Mouse (Mus musculus): ENCODE data around the gene S100a14. TPM values are rescaled to one million over a fixed set of nuclear protein-coding genes. Genes with fewer than 3 reads are reported as not detected.
A peak's percentile ranks its signal among the peaks of the same experiment; 100 is the strongest.

The S100a14 gene
- polyA plus RNA-seq, 1 experiment = 32.5 TPM

DNA sequence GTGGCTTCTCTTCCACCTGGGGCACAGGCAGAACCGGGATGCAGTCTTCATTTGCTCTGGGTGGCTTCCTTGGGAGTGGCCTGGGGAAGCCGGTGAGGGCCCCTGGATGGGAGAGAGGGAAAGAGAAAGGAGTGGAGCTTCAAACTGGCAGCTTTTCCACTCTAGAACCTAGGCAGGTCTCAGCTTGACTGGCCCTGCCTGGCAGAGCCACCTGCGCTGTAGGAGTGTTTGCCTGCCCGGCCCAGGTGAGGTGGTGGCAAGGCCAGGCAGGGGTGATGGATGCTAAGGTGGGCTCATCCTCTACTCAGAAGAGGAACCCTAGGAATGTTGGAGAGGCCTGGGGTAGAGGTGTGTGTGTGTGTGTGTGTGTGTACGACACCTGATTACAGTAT, 11.2 kb downstream of the S100a14 start:
- no peak for DNase-seq
- peaks cover 11% of the 10 kb centered on the region for H3K4me1 ChIP-seq (ENCODE audit: control insufficient read depth, insufficient read depth, low read length)
- WGBS = 67% methylated on average over 5 of the region's 5 CpGs
- TF ChIP-seq CTCF (IDR thresholded peaks at IDR 0.05; ENCODE audit: insufficient read depth, low read length) (no peak), POLR2A (IDR thresholded peaks at IDR 0.05; ENCODE audit: borderline replicate concordance, extremely low read depth, low read depth, low read length) (no peak)
- H3K4me3 ChIP-seq (replicated peaks; ENCODE audit: extremely low read depth, low read depth, low read length) = peak overlapping the region; percentile 70

DNA sequence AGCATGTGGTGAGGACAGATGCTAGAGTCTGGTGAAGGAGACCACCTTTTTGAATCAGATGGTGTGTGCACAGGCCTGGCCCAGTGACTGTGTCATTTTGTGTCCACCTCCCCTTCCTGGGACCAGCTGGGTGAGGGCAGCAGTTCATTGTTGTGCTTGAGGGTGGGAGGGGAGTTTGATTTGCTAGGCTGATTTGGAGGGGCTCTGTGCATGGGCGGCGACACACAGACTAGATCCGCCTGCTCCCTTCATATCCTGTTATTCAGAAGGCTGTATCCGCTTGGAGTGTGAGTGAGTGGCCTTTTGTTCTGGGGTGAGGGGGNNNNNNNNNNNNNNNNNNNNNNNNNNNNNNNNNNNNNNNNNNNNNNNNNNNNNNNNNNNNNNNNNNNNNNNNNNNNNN, 14.2 kb downstream of the S100a14 start:
- no peak for TF ChIP-seq CTCF (IDR thresholded peaks at IDR 0.05; ENCODE audit: insufficient read depth, low read length)
- TF ChIP-seq POLR2A (IDR thresholded peaks at IDR 0.05; ENCODE audit: borderline replicate concordance, extremely low read depth, low read depth, low read length) = peak; percentile 95
- DNase-seq = peak; percentile 30
- peaks cover 11% of the 10 kb centered on the region for H3K4me1 ChIP-seq (ENCODE audit: control insufficient read depth, insufficient read depth, low read length)
- H3K4me3 ChIP-seq (replicated peaks; ENCODE audit: extremely low read depth, low read depth, low read length) = peak overlapping the region; percentile 71
- 42% methylated on average over 4 of the region's 4 CpGs for WGBS

DNA sequence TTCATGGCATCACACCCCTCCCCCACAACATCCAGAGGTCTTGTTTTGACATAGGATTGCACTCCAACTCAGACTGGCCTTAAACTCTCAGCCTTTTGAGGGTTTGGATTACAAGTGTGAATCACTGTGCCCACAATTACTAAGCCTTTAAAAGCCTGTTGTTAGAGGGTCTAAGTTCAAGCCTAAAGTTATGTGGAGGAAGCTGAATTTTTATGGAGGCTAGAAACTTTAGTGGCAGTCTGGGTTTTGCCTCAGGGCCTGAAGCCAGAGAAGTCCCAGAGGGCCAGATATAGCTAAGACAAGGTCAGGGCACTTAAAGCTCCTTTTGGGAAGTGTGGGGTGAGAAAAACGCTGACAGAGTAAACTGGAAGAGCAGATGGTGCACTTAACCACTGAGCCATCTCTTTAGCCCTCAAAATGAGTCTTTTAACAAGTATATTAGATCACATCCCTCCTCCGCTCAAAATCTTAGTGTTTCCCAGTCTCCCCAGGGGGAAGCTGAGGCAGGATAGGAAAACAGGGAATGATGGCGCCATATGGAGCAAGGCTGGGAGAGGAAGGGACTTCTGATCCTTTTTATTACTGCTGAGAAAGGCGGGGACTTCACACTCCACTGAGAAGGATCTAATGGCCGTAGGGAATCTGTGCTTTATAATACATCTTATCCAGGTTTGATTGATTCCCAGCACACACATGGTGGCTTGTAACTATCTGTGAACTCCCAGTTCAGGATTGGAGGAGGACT, 23.2 kb downstream of the S100a14 start:
- H3K4me3 ChIP-seq (replicated peaks; ENCODE audit: extremely low read depth, low read depth, low read length) = no peak overlapping the region
- no peak for DNase-seq
- WGBS = 75% methylated on average over 5 of the region's 5 CpGs
- no peaks in the 10 kb centered on the region for H3K4me1 ChIP-seq (ENCODE audit: control insufficient read depth, insufficient read depth, low read length)
- TF ChIP-seq CTCF (IDR thresholded peaks at IDR 0.05; ENCODE audit: insufficient read depth, low read length) (no peak), POLR2A (IDR thresholded peaks at IDR 0.05; ENCODE audit: borderline replicate concordance, extremely low read depth, low read depth, low read length) (no peak)

DNA sequence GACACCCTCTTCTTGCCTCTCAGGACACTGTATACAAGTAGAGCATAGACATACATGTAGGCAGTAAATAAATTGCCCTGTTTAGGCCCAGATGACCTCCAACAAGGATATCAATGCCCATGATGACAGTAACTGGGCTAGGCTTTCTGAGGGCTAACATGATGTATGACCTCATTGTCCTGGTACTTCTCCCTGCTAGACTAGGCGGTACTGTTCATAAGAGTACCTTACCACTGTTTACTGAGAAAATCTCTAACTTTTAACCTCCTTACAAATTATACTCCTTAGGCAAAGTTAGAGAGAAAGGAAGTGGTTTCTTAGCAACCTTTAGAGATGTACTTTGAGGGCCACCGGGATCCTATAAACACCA, 23.8 kb downstream of the S100a14 start:
- TF ChIP-seq POLR2A (IDR thresholded peaks at IDR 0.05; ENCODE audit: borderline replicate concordance, extremely low read depth, low read depth, low read length) (no peak), CTCF (IDR thresholded peaks at IDR 0.05; ENCODE audit: insufficient read depth, low read length) (no peak)
- Histone ChIP-seq H3K4me1 (ENCODE audit: control insufficient read depth, insufficient read depth, low read length) (no peaks in the 10 kb centered on the region), H3K4me3 (replicated peaks; ENCODE audit: extremely low read depth, low read depth, low read length) (no peak overlapping the region)
- no peak for DNase-seq
- WGBS = 62% methylated on average over 2 of the region's 2 CpGs

DNA sequence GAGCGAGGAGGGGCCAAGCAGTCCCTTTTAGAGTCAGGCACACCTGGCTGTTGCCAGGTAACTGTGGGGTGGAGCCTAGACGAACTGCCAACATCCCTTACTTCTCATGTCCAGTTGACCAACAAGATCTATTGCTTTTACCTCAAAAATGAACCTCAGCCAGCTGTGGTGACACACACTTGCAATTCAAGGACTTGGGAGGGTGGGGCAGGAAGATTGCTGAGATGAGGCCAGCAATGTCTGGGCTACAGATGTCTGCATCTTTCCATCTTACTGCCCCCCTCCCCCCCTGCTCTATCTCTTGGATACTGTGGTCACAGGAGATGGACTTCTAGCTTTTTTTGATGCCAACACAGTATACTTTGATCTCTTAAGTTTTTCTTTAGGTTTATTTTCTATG, 25.6 kb downstream of the S100a14 start:
- H3K4me1 ChIP-seq (ENCODE audit: control insufficient read depth, insufficient read depth, low read length) = no peaks in the 10 kb centered on the region
- no peak for DNase-seq
- TF ChIP-seq CTCF (IDR thresholded peaks at IDR 0.05; ENCODE audit: insufficient read depth, low read length) (no peak), POLR2A (IDR thresholded peaks at IDR 0.05; ENCODE audit: borderline replicate concordance, extremely low read depth, low read depth, low read length) (no peak)
- WGBS = 58% methylated on average over 2 of the region's 2 CpGs
- no peak overlapping the region for H3K4me3 ChIP-seq (replicated peaks; ENCODE audit: extremely low read depth, low read depth, low read length)

DNA sequence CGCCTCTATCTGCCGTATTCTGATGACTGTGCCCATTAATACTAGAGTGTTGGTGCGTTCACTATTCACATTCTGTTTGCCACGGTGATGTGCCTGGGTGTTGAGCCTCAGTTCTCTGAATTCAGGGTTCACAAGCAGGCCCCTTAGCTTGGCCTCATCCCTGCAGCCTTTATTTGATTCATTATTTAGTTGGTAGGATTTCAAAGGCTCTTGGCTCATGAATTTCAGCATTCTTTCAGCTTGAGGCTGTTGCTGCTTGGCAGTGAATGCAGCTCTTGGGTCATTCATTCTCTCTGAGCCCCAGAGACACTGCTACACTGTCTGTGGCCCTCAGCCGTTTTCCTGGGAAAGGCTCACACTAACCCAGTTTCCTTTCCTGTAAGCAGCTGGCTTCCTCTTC, 29.3 kb downstream of the S100a14 start:
- H3K4me3 ChIP-seq (replicated peaks; ENCODE audit: extremely low read depth, low read depth, low read length) = no peak overlapping the region
- 66% methylated on average over 5 of the region's 5 CpGs for WGBS
- H3K4me1 ChIP-seq (ENCODE audit: control insufficient read depth, insufficient read depth, low read length) = no peaks in the 10 kb centered on the region
- DNase-seq = no peak
- TF ChIP-seq POLR2A (IDR thresholded peaks at IDR 0.05; ENCODE audit: borderline replicate concordance, extremely low read depth, low read depth, low read length) = no peak
- TF ChIP-seq CTCF (IDR thresholded peaks at IDR 0.05; ENCODE audit: insufficient read depth, low read length) = no peak

DNA sequence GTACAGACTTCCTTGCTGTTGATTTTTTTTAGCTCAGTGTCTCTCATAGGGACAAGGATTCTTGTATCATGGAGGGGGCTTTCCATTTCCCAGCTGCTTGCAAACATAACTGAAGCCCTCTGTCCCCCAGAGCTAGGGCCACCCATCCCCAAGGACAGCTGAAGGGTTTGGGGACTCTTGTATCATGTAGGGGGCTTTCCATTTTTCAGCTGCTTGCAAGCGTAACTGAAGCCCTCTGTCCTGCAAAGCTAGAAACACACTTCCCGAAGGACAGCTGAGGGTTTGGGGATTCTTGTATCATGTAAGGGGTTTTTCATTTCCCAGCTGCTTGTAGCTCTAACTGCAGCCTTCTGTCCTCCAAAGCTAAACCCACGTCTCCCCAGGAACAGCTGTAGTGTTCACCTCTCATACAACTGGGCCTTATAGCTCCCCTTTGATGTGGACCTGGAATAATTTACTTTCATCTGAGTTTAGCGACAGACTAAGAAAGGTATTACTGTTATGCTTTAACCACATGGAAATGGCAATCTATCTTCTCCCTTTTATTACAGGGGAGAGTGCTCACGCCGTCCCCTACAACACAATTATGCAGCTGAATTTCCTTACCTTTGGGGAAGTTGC, 33.5 kb downstream of the S100a14 start, which contains the start of gene S100a3:
S100a3 (plus strand) TSS at position 571 of the 621 bp plus-strand sequence.
- TF ChIP-seq CTCF (IDR thresholded peaks at IDR 0.05; ENCODE audit: insufficient read depth, low read length) (no peak), POLR2A (IDR thresholded peaks at IDR 0.05; ENCODE audit: borderline replicate concordance, extremely low read depth, low read depth, low read length) (no peak)
- WGBS = 87% methylated on average over 6 of the region's 6 CpGs
- DNase-seq = no peak

DNA sequence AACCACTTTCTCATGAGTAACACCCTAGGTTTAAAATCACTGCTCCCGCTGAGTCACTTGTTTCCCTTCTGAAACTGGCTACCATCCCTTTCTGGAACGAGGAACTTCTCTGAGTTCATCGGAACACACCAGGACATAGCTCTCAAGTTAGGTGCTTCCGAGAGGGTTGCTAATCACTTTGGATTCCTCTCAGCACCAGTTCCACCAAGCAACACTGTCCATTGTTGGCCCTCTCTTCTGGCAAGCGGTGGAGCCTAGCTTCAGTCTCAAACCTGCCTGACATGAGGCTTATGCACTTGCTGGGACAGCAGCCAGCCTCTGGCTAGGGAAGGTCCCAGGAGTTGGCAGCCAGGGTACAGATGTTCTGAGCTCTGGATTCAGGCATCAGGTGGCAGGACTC, 48.0 kb downstream of the S100a14 start:
- no peak for DNase-seq
- Histone ChIP-seq H3K4me3 (replicated peaks; ENCODE audit: extremely low read depth, low read depth, low read length) (no peak overlapping the region), H3K4me1 (ENCODE audit: control insufficient read depth, insufficient read depth, low read length) (no peaks in the 10 kb centered on the region)
- TF ChIP-seq POLR2A (IDR thresholded peaks at IDR 0.05; ENCODE audit: borderline replicate concordance, extremely low read depth, low read depth, low read length) = no peak
- TF ChIP-seq CTCF (IDR thresholded peaks at IDR 0.05; ENCODE audit: insufficient read depth, low read length) = no peak
- WGBS = 77% methylated on average over 5 of the region's 5 CpGs

More for the DNA sequence above, 33.5 kb downstream of the S100a14 start, which contains the start of gene S100a3:
- Histone ChIP-seq H3K4me3 (replicated peaks; ENCODE audit: extremely low read depth, low read depth, low read length) (no peak within 1 kb of the TSS), H3K4me1 (ENCODE audit: control insufficient read depth, insufficient read depth, low read length) (no peaks in the 10 kb centered on the region)

DNA sequence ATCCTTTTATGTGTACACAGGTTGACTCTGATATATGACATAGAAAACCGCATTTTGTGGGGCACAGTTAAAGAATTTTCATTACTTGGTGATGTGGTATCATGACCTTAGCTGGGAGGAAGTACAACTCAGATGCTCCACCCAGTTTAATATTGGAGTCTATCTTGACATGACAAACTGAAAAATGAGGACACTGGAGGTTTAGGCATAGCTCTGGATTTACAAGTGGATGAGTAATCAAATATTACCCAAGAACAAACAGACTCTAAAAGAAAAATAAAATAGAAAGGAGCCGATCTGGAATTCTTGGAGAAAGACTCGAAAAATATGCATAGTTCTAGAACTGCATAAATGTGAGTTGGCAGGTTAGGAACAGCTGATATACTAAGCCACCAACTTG, 48.7 kb downstream of the S100a14 start:
- 62% methylated on average over 3 of the region's 3 CpGs for WGBS
- no peak for DNase-seq
- Histone ChIP-seq H3K4me3 (replicated peaks; ENCODE audit: extremely low read depth, low read depth, low read length) (no peak overlapping the region), H3K4me1 (ENCODE audit: control insufficient read depth, insufficient read depth, low read length) (no peaks in the 10 kb centered on the region)
- no peak for TF ChIP-seq CTCF (IDR thresholded peaks at IDR 0.05; ENCODE audit: insufficient read depth, low read length)
- TF ChIP-seq POLR2A (IDR thresholded peaks at IDR 0.05; ENCODE audit: borderline replicate concordance, extremely low read depth, low read depth, low read length) = no peak
